Mouse (Mus musculus): ENCODE measurements around the gene Ccdc97. TPM values are rescaled to one million over a fixed set of nuclear protein-coding genes. Genes with fewer than 3 reads are reported as not detected.
A peak's percentile ranks its signal among the peaks of the same experiment; 100 is the strongest.

Ccdc97 gene
- polyA plus RNA-seq, 1 experiment = 65.4 TPM

DNA sequence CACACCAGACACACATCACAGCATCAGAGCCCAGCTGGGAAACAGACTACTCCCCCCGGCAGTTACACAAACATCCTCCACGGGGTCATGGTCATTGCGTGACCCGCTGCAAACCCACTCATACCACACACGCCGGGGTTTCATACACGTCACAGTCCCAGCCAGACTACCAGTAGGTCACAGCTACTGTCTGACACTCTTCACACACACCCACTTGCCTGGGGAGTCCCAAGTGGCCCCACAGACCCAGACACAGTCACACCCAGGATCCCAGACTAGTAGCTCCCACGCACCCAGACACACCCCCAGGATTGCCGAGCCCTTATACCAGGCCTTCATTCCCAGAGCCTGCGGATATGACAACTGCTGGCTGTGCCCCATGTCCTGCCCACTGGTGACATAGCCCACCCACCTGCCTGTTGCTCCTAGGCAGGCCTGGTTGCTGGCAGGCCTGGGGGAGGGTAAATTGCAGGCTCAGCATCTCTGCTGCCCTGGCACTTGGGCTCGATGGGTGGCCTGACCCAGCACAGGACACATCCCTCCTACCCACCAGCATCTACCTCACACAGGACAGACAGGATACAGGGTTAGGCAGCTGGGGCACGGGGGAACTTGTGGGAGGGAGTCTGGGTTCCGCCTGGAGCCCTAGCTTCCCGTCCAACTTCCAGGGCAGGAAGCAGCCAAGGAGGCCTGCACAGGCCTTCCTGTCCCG lies 11.2 kb downstream of the Ccdc97 start:
- peak overlapping the region; percentile 71 for H3K27ac ChIP-seq (ENCODE audit: control insufficient read depth, insufficient read depth, low read depth, low read length, poor library complexity)
- 29% methylated on average over 15 of the region's 15 CpGs for WGBS
- no peak overlapping the region for H3K4me3 ChIP-seq (replicated peaks; ENCODE audit: control insufficient read depth, low read depth, low read length)
- peaks cover 19% of the 10 kb centered on the region for H3K4me1 ChIP-seq (ENCODE audit: control insufficient read depth, insufficient read depth, low read length)
- no peak for TF ChIP-seq POLR2A (IDR thresholded peaks at IDR 0.05; ENCODE audit: borderline replicate concordance, control insufficient read depth, low read depth, low read length)
- no peak for TF ChIP-seq CTCF (IDR thresholded peaks at IDR 0.05; ENCODE audit: control insufficient read depth, insufficient read depth, low read length)

DNA sequence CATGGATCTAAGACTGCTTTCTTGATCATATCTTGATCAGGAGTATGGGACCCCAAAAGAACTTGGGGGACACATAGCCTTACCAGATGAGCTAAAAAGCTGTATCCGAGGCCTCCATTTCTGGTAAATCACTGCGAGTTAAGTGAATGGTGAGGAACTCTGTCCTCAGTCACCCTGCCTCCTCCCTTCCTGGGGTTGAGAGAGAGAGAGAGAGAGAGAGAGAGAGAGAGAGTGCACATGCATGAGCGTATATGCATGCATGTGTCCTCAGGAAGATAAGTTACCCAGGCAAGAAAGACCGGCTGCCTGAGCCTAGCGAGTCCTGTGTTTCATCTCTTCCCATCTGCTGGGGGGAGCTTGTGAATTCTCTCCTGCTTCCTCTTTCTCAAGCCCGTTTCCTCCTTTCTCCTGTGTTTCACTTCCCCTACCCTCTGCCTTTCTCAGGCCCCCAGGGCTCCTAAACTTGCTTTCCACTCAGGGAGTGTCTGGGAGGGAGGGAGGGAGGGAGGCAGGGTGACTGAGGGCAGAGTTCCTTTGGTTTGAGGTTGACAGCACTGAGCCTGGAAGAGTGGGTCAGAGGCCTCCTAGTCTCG lies 12.2 kb downstream of the Ccdc97 start:
- no peak overlapping the region for H3K4me3 ChIP-seq (replicated peaks; ENCODE audit: control insufficient read depth, low read depth, low read length)
- TF ChIP-seq POLR2A (IDR thresholded peaks at IDR 0.05; ENCODE audit: borderline replicate concordance, control insufficient read depth, low read depth, low read length) = no peak
- no peak for TF ChIP-seq CTCF (IDR thresholded peaks at IDR 0.05; ENCODE audit: control insufficient read depth, insufficient read depth, low read length)

DNA sequence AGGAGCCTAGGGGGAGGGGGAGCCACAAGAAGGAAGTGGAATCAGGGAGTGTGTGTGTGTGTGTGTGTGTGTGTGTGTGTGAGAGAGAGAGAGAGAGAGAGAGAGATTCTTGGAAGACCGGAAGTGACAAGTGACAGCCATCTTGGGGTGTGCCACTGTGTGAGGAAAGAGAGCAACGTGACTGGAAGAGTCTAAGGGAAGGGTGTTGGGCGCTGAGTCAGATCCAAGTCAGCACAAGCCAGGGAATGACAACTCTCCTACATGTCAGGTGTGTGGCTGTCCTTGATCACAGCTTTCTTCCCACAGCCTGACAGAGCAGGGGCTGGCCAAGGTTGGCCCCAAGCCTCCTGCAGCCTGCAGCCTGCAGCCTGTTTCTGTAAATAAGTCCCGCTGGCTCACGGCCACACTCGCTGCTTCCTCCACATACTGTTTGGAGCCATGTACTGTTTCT lies 13.1 kb downstream of the Ccdc97 start:
- TF ChIP-seq POLR2A (IDR thresholded peaks at IDR 0.05; ENCODE audit: borderline replicate concordance, control insufficient read depth, low read depth, low read length) (0 out of 2 replicates have a peak, but pooled peaks have one; percentile 11), CTCF (IDR thresholded peaks at IDR 0.05; ENCODE audit: control insufficient read depth, insufficient read depth, low read length) (no peak)
- 31% methylated on average over 6 of the region's 6 CpGs for WGBS
- Histone ChIP-seq H3K27ac (ENCODE audit: control insufficient read depth, insufficient read depth, low read depth, low read length, poor library complexity) (peak overlapping the region; percentile 85), H3K4me3 (replicated peaks; ENCODE audit: control insufficient read depth, low read depth, low read length) (no peak overlapping the region), H3K4me1 (ENCODE audit: control insufficient read depth, insufficient read depth, low read length) (peaks cover 19% of the 10 kb centered on the region)

More for the DNA sequence above, 12.2 kb downstream of the Ccdc97 start:
- Histone ChIP-seq H3K27ac (ENCODE audit: control insufficient read depth, insufficient read depth, low read depth, low read length, poor library complexity) (peak overlapping the region; percentile 71), H3K4me1 (ENCODE audit: control insufficient read depth, insufficient read depth, low read length) (peaks cover 19% of the 10 kb centered on the region)
- 22% methylated on average over 7 of the region's 7 CpGs for WGBS

DNA sequence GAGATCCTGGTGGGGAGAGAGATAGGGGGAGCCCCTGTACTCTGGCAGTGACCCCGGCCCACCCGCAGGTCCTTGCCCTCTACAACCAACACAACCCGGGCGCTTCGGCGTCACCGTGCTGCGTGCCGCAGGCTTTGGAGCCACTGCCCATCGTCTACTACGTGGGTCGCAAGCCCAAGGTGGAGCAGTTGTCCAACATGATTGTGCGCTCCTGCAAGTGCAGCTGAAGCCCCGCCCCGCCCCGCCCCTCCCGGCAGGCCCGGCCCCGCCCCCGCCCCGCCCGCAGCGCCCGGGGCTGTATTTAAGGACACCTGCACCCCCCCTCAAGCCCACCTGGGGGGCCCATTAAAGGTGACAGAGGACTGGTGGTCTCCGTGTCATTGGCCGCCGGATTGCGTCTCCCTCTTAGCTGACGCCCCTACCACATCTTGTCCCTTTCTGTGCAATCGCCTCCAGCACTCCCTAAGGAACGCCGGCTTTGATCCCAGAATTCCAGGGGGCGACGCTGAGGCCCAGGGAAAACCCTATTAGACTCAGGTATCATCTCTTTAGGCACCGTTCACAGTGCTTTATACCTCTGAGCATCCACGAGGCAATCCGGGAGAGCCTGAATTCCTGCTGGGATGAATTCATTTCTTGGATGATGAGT lies 14.0 kb downstream of the Ccdc97 start:
- Histone ChIP-seq H3K4me3 (replicated peaks; ENCODE audit: control insufficient read depth, low read depth, low read length) (no peak overlapping the region), H3K27ac (ENCODE audit: control insufficient read depth, insufficient read depth, low read depth, low read length, poor library complexity) (no peak overlapping the region), H3K4me1 (ENCODE audit: control insufficient read depth, insufficient read depth, low read length) (peaks cover 19% of the 10 kb centered on the region)
- WGBS = 76% methylated on average over 36 of the region's 37 CpGs
- TF ChIP-seq CTCF (IDR thresholded peaks at IDR 0.05; ENCODE audit: control insufficient read depth, insufficient read depth, low read length) (no peak), POLR2A (IDR thresholded peaks at IDR 0.05; ENCODE audit: borderline replicate concordance, control insufficient read depth, low read depth, low read length) (no peak)

DNA sequence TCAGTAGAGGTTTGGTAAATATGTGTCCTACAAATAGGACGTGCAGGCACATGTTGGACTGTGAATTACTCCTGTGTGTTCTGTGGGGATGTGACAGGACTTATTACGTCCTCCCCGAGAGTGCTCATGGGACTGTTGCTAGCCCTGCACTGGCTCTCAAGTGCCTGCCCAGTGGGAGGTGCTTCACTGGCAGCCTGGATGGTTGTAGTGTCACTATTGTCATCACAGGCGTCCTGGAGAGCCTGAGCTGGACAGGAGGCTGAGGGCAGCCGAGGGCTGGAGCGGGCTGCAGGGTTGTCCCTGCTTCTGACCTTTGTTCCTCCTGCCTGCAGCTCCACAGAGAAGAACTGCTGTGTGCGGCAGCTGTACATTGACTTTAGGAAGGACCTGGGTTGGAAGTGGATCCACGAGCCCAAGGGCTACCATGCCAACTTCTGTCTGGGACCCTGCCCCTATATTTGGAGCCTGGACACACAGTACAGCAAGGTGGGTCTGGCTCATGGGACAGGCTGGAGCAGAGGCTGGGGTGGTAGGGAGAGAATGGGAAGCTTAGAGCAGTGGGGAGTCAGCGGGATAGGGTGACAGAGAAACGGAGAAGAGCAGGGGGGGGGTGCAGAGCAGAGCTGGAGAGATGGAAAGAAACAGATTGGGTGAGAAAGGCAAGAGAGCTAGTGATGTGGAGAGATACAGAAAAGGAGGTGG lies 14.9 kb downstream of the Ccdc97 start:
- H3K4me3 ChIP-seq (replicated peaks; ENCODE audit: control insufficient read depth, low read depth, low read length) = no peak overlapping the region
- peaks cover 19% of the 10 kb centered on the region for H3K4me1 ChIP-seq (ENCODE audit: control insufficient read depth, insufficient read depth, low read length)
- WGBS = 82% methylated on average over 10 of the region's 10 CpGs
- H3K27ac ChIP-seq (ENCODE audit: control insufficient read depth, insufficient read depth, low read depth, low read length, poor library complexity) = no peak overlapping the region
- TF ChIP-seq POLR2A (IDR thresholded peaks at IDR 0.05; ENCODE audit: borderline replicate concordance, control insufficient read depth, low read depth, low read length) (no peak; the same call in 1 of the 2 replicates), CTCF (IDR thresholded peaks at IDR 0.05; ENCODE audit: control insufficient read depth, insufficient read depth, low read length) (no peak)

DNA sequence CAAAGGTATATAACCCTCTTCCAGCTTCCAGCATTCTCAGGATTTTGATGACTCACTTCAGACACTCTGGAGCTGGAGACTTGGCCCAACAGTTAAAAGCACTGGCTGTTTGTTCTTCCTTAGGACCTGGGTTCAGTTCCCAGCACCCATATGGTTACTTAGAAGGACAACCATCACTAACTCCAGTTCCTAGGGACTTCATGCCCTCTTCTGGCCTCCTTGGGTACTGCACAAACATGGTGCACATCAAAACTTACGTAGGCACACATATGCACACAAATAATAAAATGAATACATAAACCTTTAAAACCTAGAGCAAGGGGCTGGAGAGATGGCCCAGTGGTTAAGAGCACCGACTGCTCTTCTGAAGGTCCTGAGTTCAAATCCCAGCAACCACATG lies 16.5 kb downstream of the Ccdc97 start:
- Histone ChIP-seq H3K4me1 (ENCODE audit: control insufficient read depth, insufficient read depth, low read length) (peaks cover 10% of the 10 kb centered on the region), H3K27ac (ENCODE audit: control insufficient read depth, insufficient read depth, low read depth, low read length, poor library complexity) (no peak overlapping the region), H3K4me3 (replicated peaks; ENCODE audit: control insufficient read depth, low read depth, low read length) (no peak overlapping the region)
- 94% methylated on average over 2 of the region's 2 CpGs for WGBS
- TF ChIP-seq POLR2A (IDR thresholded peaks at IDR 0.05; ENCODE audit: borderline replicate concordance, control insufficient read depth, low read depth, low read length) = no peak
- TF ChIP-seq CTCF (IDR thresholded peaks at IDR 0.05; ENCODE audit: control insufficient read depth, insufficient read depth, low read length) = no peak

DNA sequence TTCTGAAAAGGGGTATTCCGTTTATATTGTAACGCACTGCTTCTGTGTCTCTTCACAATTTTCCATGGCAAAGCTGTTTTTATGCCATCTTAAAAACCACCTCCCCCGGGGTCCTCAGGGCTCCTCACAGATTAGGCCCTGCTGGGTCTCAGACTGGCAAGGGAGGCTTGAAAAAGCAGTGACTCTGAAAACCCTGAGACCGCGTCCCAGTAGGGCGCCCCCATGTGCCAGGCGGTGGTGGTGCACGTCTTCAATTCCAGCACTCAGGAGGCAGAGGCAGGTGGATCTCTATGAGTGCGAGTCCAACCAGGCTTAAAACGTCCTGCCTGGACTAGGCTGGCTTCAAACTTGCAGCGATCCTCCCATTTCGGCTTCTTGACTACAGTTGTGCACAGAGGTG lies 18.2 kb downstream of the Ccdc97 start:
- no peak overlapping the region for H3K4me3 ChIP-seq (replicated peaks; ENCODE audit: control insufficient read depth, low read depth, low read length)
- 91% methylated on average over 12 of the region's 12 CpGs for WGBS
- no peak for TF ChIP-seq POLR2A (IDR thresholded peaks at IDR 0.05; ENCODE audit: borderline replicate concordance, control insufficient read depth, low read depth, low read length)
- TF ChIP-seq CTCF (IDR thresholded peaks at IDR 0.05; ENCODE audit: control insufficient read depth, insufficient read depth, low read length) = peak; percentile 60
- H3K4me1 ChIP-seq (ENCODE audit: control insufficient read depth, insufficient read depth, low read length) = peaks cover under 1% of the 10 kb centered on the region; the same call in 1 of the 2 replicates
- no peak overlapping the region for H3K27ac ChIP-seq (ENCODE audit: control insufficient read depth, insufficient read depth, low read depth, low read length, poor library complexity)

DNA sequence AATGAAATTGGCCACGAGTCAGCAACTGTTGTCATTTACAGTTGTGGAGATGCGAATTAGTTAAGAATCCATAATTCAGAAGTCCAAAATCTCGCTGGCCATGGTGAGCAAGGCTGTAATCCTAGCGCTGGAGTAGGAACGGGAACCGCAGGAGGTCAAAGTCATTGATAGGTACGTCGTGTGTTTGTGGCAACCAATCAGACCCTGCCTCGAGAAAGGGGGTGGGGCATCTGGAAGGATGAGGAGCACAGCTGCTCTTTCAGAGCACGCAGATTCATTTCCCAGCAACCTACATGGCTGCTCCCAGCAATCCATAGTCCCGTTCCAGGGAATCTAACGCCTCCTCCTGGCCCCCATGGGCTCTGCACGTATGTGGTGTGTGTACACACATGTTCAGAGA lies 19.0 kb downstream of the Ccdc97 start:
- no peak overlapping the region for H3K27ac ChIP-seq (ENCODE audit: control insufficient read depth, insufficient read depth, low read depth, low read length, poor library complexity)
- H3K4me1 ChIP-seq (ENCODE audit: control insufficient read depth, insufficient read depth, low read length) = no peaks in the 10 kb centered on the region
- no peak overlapping the region for H3K4me3 ChIP-seq (replicated peaks; ENCODE audit: control insufficient read depth, low read depth, low read length)
- 94% methylated on average over 13 of the region's 13 CpGs for WGBS
- TF ChIP-seq POLR2A (IDR thresholded peaks at IDR 0.05; ENCODE audit: borderline replicate concordance, control insufficient read depth, low read depth, low read length) = no peak

Measured in bone marrow, adult 2 months (tissue).